Mouse (Mus musculus) heart, adult 2 months (tissue): ENCODE measurements at regions not wholly inside any gene's neighbourhood (a gene's known extent, or its start where the extent isn't known, plus 50 kb on each side); places are given as distances from the start of the nearest gene placed in this dataset.
A peak's percentile ranks its signal among the peaks of the same experiment; 100 is the strongest.

Experiments
- EP300 ChIP-seq: fragments of 200-500 bp; IDR thresholded peaks from 2 replicates; pipeline ENCODE4 v1.6.1; 2011; ENCODE audit warnings: low read depth, low read length, control low read depth; ENCODE audit not compliant: insufficient read depth
- POLR2A ChIP-seq: fragments of 200-500 bp; IDR thresholded peaks from 2 replicates; pipeline ENCODE4 v1.6.1; 2011; ENCODE audit warnings: mild to moderate bottlenecking, low read depth, low read length, control low read depth; ENCODE audit not compliant: insufficient read depth

DNA sequence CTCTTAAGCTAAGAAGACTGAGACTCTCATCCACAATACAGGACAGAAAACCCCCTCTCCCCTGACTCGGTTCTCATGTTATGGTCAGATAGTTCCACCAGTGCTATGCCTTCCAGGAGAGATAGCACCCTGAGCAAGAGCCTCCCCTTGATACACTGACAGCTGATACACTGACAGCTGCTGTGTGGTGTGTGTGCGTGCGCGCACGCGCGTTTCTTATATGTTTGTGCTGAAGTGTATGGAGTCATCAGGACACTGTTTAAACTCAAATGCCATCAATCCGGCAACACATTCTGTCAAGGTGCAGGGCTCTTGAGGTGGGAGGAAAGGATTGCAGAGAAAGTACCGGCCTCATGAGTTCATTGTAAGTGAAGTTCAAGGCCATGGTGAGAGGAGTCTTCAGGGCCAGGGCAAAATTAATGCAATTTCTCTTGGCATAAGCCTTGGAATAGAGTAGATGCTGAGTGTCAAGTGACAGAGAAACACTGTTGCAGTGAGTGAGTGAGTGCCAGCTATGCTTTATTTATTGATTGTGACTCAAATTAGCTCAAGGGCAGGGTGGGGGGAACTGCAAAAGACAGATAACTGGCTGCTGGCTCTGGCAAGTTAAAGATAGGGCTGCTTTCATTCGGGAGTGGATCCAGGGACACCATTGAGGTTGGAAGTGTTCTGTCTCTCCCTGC, 412.4 kb upstream of the Ercc4 start:
- TF ChIP-seq EP300 (0 out of 2 replicates have a peak, but pooled peaks have one; percentile 19), POLR2A (no peak)
